Mouse (Mus musculus): ENCODE measurements at regions not wholly inside any gene's neighbourhood (a gene's known extent, or its start where the extent isn't known, plus 50 kb on each side); places are given as distances from the start of the nearest gene placed in this dataset.

DNA sequence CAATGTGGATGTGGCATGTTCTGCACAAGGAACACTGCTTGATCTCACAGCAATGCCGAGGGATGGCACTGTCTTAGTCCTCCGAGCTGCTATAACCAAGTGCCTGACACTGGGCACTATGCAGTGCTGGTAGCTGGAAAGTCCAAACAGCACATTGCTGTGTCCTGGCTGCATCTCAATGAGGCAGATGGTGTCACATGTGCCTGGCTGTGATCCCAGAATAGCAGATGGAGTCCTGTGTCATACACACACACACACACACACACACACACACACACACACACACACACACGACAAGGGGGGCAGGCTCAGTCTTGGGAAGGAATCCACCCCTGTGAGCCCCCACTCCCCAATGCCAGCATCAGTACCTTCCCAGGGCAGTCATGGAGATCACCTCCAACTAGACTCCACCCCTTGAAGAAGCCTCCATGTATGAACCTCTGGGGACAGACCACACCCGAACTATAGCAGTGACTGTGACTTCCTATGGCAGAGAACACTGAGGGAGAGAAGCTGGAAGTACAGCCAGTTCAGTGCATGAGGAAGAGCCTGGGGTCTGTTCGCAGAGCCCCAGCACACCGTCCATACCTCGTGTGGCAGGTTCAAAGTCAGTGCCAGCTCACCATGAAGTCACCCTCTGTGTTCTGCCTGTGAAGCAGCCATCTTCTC is 160.3 kb downstream of the Cryba4 start:
- no peak for DNase-seq (ENCODE audit: low read depth in 2 of 2, low spot score in 2 of 2)

DNA sequence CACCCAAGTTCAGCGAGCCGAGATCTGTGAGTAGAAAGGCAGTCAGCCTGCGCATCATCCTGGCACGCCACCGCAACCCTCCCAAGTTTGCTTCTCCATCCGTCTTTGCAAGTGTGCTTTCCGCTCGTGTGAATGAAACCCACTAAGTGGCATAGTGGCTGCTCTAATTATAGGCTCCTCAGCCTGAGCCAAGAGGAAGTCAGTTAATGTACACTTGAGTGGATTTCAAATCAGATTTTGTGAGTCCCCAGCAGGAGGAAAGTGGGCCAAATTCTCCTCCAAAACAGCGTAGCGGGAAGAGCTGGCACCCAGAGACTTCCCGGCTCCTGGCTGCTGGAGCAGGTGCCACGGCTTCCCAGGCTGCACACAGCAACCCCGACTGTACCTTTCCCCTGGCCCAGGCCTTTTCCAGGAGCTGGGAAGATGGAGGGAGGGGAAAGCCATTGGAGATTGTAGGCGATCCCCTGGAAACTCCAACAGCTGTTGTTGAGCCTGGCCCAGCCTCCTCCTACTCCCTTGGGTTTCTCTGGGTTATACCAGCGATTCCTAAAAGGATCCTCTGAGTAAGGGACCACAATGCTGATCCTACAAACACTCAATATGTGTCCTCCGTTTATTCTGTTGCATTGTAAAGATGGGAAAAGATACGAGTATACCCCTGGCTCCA is 158.3 kb downstream of the Cryba4 start:
- no peak for DNase-seq (ENCODE audit: low read depth in 2 of 2, low spot score in 2 of 2)

- no peak for DNase-seq (ENCODE audit: low read depth in 2 of 2, low spot score in 2 of 2)
These were observed 153.7 kb downstream of the Cryba4 start for GRCm38 (mm10) chr5:112098469-112099085.

DNA sequence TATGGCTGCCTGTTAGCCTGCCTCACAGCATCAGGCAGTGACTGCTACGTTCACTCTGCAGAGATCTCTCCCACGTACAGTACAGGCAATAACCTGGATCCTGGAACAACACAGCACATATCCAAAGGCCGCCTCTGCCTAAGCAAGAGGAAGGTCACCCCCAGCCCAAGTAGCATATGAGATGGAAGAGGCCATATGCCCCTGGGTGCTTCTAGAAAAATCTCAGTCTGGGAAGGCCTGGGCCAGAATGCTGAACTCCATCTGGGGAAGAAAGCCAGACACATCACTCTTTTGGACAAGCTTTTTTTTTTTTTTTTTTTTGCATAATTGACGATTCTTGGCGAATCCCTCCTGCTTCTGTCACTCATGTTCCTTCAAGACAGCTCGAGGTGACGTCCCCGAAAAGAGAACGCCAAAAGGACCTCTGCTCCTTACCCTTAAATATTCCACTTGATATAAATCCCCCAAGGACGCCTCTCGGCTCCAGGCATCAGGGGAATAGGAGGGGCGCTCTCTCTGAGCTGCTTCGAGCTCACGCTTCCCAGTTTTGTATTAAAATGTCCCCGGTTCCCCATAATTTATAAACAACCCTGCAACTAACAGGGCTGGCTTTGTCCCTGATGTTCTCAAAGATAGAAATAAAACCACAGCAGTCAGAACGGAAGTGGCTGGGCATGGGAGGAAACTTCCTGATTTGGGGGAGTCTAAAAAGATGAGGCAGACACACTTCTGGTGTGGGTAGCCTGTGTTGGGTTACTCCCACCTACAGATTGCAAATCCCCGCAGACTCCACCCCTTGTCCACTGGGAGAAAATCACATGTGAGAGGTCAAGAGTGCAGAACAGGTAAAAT is 150.4 kb downstream of the Cryba4 start:
- DNase-seq (ENCODE audit: low read depth in 2 of 2, low spot score in 2 of 2), result peak; percentile 12 to 25

GRCm38 (mm10) chr5:112110306-112110969 is 141.9 kb downstream of the Cryba4 start:
- DNase-seq (ENCODE audit: low read depth in 2 of 2, low spot score in 2 of 2), result no peak

- DNase-seq (ENCODE audit: low read depth in 2 of 2, low spot score in 2 of 2), result no peak
These were observed 131.6 kb downstream of the Cryba4 start for GRCm38 (mm10) chr5:112120766-112121165.

DNA sequence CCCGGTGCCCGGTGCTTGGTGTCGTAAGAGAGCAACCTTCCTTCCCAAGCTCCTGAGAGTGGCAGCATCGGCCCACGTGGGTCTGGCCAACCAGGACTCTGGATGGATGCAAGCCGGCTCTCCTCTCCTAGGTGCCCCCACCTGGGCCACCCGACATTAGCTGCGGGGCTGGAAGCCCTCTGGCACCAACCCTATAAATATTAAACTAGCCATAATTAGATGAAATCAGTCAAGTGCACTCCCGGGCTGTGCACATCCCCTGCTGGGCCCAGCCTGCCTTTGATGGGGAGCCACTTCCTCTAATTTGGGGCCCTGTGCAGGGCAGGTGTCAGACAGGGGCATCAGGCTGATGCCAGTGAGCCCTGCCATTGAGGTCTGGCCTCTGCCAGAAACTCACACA is 130.8 kb downstream of the Cryba4 start:
- no peak for DNase-seq (ENCODE audit: low read depth in 2 of 2, low spot score in 2 of 2)

DNA sequence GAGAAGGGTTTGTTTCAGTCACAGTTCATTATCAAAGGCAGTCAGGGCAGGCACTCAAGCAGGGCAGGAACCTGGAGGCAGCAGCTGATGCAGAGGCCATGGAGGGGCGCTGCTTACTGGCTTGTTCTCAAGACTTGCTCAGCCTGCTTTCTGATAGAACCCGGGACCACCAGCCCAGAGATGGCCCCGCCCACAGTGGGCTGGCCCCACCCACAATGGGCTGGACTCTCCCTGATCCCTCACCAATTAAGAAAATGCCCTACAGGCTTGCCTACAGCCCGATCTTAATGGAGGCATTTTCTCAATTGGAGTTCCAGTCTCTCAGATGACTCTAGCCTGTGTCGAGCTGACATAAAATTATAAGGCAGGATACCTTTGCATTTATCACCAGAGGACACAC is 129.7 kb downstream of the Cryba4 start:
- DNase-seq (ENCODE audit: low read depth in 2 of 2, low spot score in 2 of 2), result no peak

DNA sequence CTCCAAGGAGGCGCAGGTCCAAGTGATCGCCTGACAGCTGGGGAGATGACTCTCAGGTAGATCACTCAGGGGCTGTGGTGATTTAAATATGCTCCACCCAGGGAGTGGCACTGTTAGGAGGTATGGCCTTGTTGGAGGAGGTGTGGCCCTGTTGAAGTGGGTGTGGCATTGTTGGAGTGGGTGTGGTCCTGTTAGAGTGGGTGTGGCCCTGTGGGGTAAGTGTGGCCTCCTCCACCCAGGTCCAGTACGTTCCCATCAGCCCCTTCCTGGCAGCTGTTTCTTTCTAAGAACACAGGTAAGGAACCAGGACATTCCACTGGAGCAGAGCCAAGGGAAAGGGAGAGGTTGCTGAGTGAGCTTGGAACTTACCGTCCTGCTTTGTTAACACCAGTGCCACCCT is 125.1 kb downstream of the Cryba4 start:
- no peak for DNase-seq (ENCODE audit: low read depth in 2 of 2, low spot score in 2 of 2)

DNA sequence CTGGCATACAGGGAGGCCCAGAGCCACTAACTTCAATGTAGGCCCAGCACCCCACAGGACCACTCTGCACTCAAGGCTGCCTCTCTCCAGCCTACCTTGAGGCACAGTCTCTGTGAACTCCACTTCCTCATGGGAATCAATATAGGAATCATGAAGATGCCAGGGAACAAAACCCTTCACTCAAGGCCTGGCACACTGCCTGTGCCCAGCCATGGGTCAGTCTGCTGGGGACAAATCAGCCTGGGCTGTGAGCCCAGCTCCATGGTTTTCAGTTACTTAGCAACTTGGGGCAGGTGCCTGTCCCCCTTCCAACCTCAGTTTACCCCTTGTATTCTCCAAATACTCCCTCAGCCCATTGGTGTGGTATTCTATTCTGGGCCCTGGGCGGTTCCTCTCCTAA is 119.6 kb downstream of the Cryba4 start:
- no peak for DNase-seq (ENCODE audit: low read depth in 2 of 2, low spot score in 2 of 2)

- DNase-seq (ENCODE audit: low read depth in 2 of 2, low spot score in 2 of 2), result no peak
These were observed 118.4 kb downstream of the Cryba4 start for GRCm38 (mm10) chr5:112133688-112134573.

DNA sequence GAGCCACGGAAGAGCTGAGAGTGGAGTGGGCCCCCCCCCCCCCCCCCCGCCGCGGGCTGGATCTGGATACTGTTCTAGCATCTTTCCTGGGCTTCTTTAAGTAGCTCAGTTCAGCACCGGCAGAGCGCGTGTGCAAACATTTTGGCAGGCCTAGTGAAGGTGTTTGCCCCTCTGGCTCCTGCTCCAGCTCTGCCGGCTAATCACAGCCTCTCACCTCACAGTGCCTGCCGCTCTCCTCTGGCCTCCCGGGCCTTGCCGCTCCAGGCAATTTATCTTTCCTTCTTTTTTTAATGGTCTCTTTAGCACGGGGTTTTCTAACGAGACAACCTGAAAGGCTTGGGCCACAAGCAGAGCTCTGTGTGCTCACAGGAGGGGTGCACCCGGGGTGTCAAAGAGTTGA is 115.7 kb downstream of the Cryba4 start:
- no peak for DNase-seq (ENCODE audit: low read depth in 2 of 2, low spot score in 2 of 2)

- DNase-seq (ENCODE audit: low read depth in 2 of 2, low spot score in 2 of 2), result no peak
These were observed 114.1 kb downstream of the Cryba4 start for GRCm38 (mm10) chr5:112138246-112138645.

DNA sequence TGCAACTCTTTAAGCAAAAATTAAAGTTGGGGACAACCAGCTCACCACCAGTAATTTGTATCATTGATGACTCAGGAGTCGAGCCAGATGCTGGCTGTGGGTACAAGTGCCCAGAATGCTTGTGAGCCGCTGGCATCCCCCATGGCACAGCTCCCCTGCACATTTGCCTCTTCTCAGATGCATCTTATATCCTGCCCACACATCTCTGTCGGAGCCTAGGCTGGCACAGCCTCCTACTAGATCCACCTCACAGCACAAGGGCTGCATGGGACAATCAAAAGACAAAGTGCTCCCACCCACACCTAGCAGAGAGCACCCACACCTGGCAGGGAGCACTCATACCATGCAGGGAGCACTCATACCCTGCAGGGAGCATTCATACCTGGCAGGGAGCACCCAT is 109.6 kb downstream of the Cryba4 start:
- no peak for DNase-seq (ENCODE audit: low read depth in 2 of 2, low spot score in 2 of 2)

GRCm38 (mm10) chr5:112143993-112144621 is 108.2 kb downstream of the Cryba4 start:
- DNase-seq (ENCODE audit: low read depth in 2 of 2, low spot score in 2 of 2), result no peak

- peak; percentile 74 to 77 for DNase-seq (ENCODE audit: low read depth in 2 of 2, low spot score in 2 of 2)
These were observed 98.6 kb downstream of the Cryba4 start for GRCm38 (mm10) chr5:112153675-112154085.

GRCm38 (mm10) chr5:112154650-112155049 is 97.7 kb downstream of the Cryba4 start:
- DNase-seq (ENCODE audit: low read depth in 2 of 2, low spot score in 2 of 2), result no peak

GRCm38 (mm10) chr5:112155051-112155450 is 97.3 kb downstream of the Cryba4 start:
- DNase-seq (ENCODE audit: low read depth in 2 of 2, low spot score in 2 of 2), result no peak

DNA sequence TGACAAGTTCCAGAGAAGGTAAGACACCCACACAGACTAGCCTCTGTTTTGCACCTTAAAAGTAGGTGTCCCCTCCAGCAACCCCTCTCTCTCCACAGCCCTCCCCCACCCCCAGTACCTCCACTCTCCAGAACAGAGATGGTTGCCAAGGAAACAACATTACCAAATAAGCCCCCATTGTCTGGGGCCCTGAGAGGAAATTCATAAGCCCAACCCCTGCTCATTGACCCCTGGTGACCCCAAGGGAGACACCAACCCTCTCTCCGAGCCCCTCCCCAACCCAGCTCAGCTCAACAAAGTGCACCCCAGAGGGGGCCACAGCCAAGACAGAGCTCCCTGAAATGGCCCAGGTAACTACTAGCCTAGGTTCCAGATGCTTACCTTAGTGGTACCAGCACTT is 96.3 kb downstream of the Cryba4 start:
- no peak for DNase-seq (ENCODE audit: low read depth in 2 of 2, low spot score in 2 of 2)

Data from CD8-positive naive resting alpha-beta T cell, adult 2 months (primary cell).